Mouse (Mus musculus) thymus, postnatal 10 days (tissue): Measurements from ENCODE around the gene Cfap97.
"Not testable (repeated sequence)": the region's sequence is repeated elsewhere in the genome, so short reads cannot be mapped to it uniquely, and the experiment has no call there.

ENCODE experiments used
- DNase-seq, 2 experiments: peaks; one replicate each; pipeline ENCODE4 v3.0.0; 2021; ENCODE audit warnings: low spot score in 2 of 2

Gene Cfap97

GRCm38 (mm10) chr8:46151202-46152062 is at the start of gene Cfap97:
TSS of gene Cfap97 (plus strand) at chr8:46151771.
- DNase-seq, result peak; percentile 38 to 42

- no peak for DNase-seq
Observed at GRCm38 (mm10) chr8:46103434-46103833, 48.1 kb upstream of the Cfap97 start.

- DNase-seq, result no peak
Observed at GRCm38 (mm10) chr8:46107690-46108089, 43.9 kb upstream of the Cfap97 start.

GRCm38 (mm10) chr8:46113421-46114170 is 38.0 kb upstream of the Cfap97 start:
- DNase-seq, result not testable (repeated sequence)

GRCm38 (mm10) chr8:46117172-46117571 is 34.4 kb upstream of the Cfap97 start:
- DNase-seq, result no peak

GRCm38 (mm10) chr8:46119176-46119575 is 32.4 kb upstream of the Cfap97 start:
- DNase-seq, result no peak

- no peak for DNase-seq
Observed at GRCm38 (mm10) chr8:46122498-46122897, 29.1 kb upstream of the Cfap97 start.

GRCm38 (mm10) chr8:46130426-46130825 is 21.1 kb upstream of the Cfap97 start:
- no peak for DNase-seq

GRCm38 (mm10) chr8:46135546-46135945 is 16.0 kb upstream of the Cfap97 start:
- not testable (repeated sequence) for DNase-seq

- no peak for DNase-seq
Observed at GRCm38 (mm10) chr8:46137336-46137735, 14.2 kb upstream of the Cfap97 start.

- no peak for DNase-seq
Observed at GRCm38 (mm10) chr8:46137843-46138596, 13.6 kb upstream of the Cfap97 start.

GRCm38 (mm10) chr8:46140376-46141120 is 11.0 kb upstream of the Cfap97 start:
- DNase-seq, result no peak

- DNase-seq, result no peak
Observed at GRCm38 (mm10) chr8:46141688-46142087, 9.9 kb upstream of the Cfap97 start.

- no peak for DNase-seq
Observed at GRCm38 (mm10) chr8:46142498-46143081, 9.0 kb upstream of the Cfap97 start.

GRCm38 (mm10) chr8:46143470-46143869 is 8.1 kb upstream of the Cfap97 start:
- no peak for DNase-seq

- DNase-seq, result no peak
Observed at GRCm38 (mm10) chr8:46143924-46144323, 7.6 kb upstream of the Cfap97 start.

- DNase-seq, result no peak
Observed at GRCm38 (mm10) chr8:46146173-46146572, 5.4 kb upstream of the Cfap97 start.

GRCm38 (mm10) chr8:46149306-46149705 is 2.3 kb upstream of the Cfap97 start:
- DNase-seq, result no peak

GRCm38 (mm10) chr8:46149782-46150181 is 1.8 kb upstream of the Cfap97 start:
- DNase-seq, result no peak

- DNase-seq, result peak; percentile 93 to 96
Observed at GRCm38 (mm10) chr8:46152064-46153031, 777 bp downstream of the Cfap97 start, which contains the start of gene Snx25. TSS of gene Snx25 (minus strand) at chr8:46152159.
